ENCODE assay signal across 8 mouse cellular contexts in the genomic region with DNA sequence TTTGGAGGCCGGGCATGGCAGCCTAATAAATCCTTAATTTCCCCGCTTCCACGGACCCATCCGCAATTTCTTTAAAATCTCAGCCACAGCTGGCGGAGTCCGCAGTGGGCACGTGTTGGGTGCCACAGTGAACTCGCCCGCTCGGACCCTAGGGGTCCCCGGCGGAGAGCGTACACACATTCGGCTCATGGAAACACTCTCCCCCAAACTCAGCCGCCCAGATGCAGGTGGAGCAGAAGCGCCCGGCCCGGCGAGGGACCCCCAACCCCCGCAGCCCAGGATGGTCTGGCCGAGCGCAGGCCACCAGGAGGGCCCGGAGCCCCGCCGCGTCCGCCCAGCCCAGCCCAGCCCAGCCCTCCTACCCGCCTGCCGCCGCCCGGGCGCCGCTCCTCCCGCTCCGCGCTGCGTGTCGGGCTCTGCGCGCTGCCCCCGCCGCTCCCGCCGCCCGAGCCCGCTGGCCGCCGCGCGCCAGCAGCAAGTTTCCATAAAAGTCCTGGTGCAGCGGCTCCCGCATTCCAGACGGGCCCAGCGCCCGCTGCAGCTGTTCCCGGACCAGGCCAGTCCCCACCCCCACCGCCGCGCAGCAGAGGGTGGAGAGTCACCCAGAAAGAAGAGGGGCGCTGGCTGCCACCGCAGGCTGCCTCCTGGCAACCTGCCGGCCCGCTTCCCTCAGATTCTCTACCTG. TPM values are rescaled to one million over a fixed set of nuclear protein-coding genes. Genes with fewer than 3 reads are reported as not detected.
DNase-seq lines count a peak whose midpoint lies in the region; ATAC-seq and TF ChIP-seq lines count a peak whose summit lies in the region.

No protein-coding gene starts in this region.

- H3K36me3 ChIP-seq in intestine, embryonic 16.5 days (ENCODE audit: control insufficient read depth, insufficient read depth, low read length) = no peaks in the 10 kb centered on the region
- no peaks in the 10 kb centered on the region for H3K36me3 ChIP-seq in liver, embryonic 11.5 days (ENCODE audit: control insufficient read depth, insufficient read depth, low read length)
- H3K36me3 ChIP-seq in midbrain, postnatal 0 days (ENCODE audit: insufficient read depth, low read length) = no peaks in the 10 kb centered on the region

- H3K27ac ChIP-seq in intestine, embryonic 16.5 days (ENCODE audit: low read length) = peak overlapping the region; percentile 62
- H3K27ac ChIP-seq in liver, embryonic 11.5 days (ENCODE audit: low read depth, low read length) = no peak overlapping the region
- no peak overlapping the region for H3K27ac ChIP-seq in midbrain, postnatal 0 days (ENCODE audit: low read depth, low read length)

- 0 out of 2 replicates have a peak, but pooled peaks cover 2% of the 10 kb centered on the region for H3K27me3 ChIP-seq in intestine, embryonic 16.5 days (replicated peaks; ENCODE audit: control insufficient read depth, insufficient read depth, low read length)
- H3K27me3 ChIP-seq in liver, embryonic 11.5 days (replicated peaks; ENCODE audit: control insufficient read depth, insufficient read depth, low read length) = peaks cover 50% of the 10 kb centered on the region
- H3K27me3 ChIP-seq in midbrain, postnatal 0 days (ENCODE audit: insufficient read depth, low read length) = no peaks in the 10 kb centered on the region; the same call in 1 of the 2 replicates

- ATAC-seq in CD4-positive, CD25-positive, alpha-beta regulatory T cell, adult 4 months = no peak
- ATAC-seq in granulocyte monocyte progenitor cell, adult 5-6 weeks (replicated peaks; ENCODE audit: poor library complexity, severe bottlenecking) = peak; percentile 46
- ATAC-seq in intestine, embryonic 16.5 days = peak; percentile 85
- ATAC-seq in liver, embryonic 11.5 days (replicated peaks; ENCODE audit: low FRiP score) = peak; percentile 63
- peak; percentile 62 for ATAC-seq in midbrain, postnatal 0 days (ENCODE audit: low FRiP score)

- H3K4me3 ChIP-seq in intestine, embryonic 16.5 days (ENCODE audit: low read length) = peak overlapping the region; percentile 62
- peak overlapping the region; percentile 63 for H3K4me3 ChIP-seq in liver, embryonic 11.5 days (ENCODE audit: low read depth, low read length)
- peak overlapping the region; percentile 55 for H3K4me3 ChIP-seq in midbrain, postnatal 0 days (ENCODE audit: low read depth, low read length)

- H3K4me1 ChIP-seq in intestine, embryonic 16.5 days (ENCODE audit: control insufficient read depth, insufficient read depth, low read length) = peaks cover 7% of the 10 kb centered on the region; the same call in 1 of the 2 replicates
- H3K4me1 ChIP-seq in liver, embryonic 11.5 days (replicated peaks; ENCODE audit: control insufficient read depth, insufficient read depth, low read length) = peaks cover 20% of the 10 kb centered on the region
- peaks cover 2% of the 10 kb centered on the region; the same call in 1 of the 2 replicates for H3K4me1 ChIP-seq in midbrain, postnatal 0 days (ENCODE audit: insufficient read depth, low read length)

- no peak for TF ChIP-seq CTCF in midbrain, postnatal 0 days (IDR thresholded peaks at IDR 0.05)

- peak; percentile 6 for DNase-seq in CD4-positive, CD25-positive, alpha-beta regulatory T cell, adult 2 months (ENCODE audit: low read depth, low spot score)
- DNase-seq in embryo, embryonic 10.5 days (ENCODE audit: low spot score) = peak; percentile 77
- peak; percentile 71 for DNase-seq in liver, embryonic 11.5 days (ENCODE audit: low spot score)
- DNase-seq in midbrain, postnatal 0 days (ENCODE audit: low spot score) = peak; percentile 44
- peak; percentile 73 for DNase-seq in testis, postnatal 14 days (ENCODE audit: low spot score)

- peak overlapping the region; percentile 82 for H3K9ac ChIP-seq in intestine, embryonic 16.5 days (ENCODE audit: low read depth, low read length)
- H3K9ac ChIP-seq in liver, embryonic 11.5 days (ENCODE audit: low read depth, low read length) = peak overlapping the region; percentile 57
- peak overlapping the region; percentile 44 for H3K9ac ChIP-seq in midbrain, postnatal 0 days (replicated peaks; ENCODE audit: low read length, poor library complexity, severe bottlenecking)

- WGBS in intestine, embryonic 16.5 days = 1% methylated on average over 52 of the region's 63 CpGs
- WGBS in liver, embryonic 11.5 days = 1% methylated on average over 52 of the region's 63 CpGs
- WGBS in midbrain, postnatal 0 days = 2% methylated on average over 49 of the region's 63 CpGs

- H3K9me3 ChIP-seq in intestine, embryonic 16.5 days (ENCODE audit: control insufficient read depth, low read length) = no peaks in the 10 kb centered on the region
- H3K9me3 ChIP-seq in liver, embryonic 11.5 days (ENCODE audit: control insufficient read depth, low read length) = no peaks in the 10 kb centered on the region
- H3K9me3 ChIP-seq in midbrain, postnatal 0 days (ENCODE audit: low read length) = no peaks in the 10 kb centered on the region

- peak overlapping the region; percentile 97 for H3K4me2 ChIP-seq in intestine, embryonic 16.5 days (ENCODE audit: low read depth, low read length)
- H3K4me2 ChIP-seq in liver, embryonic 11.5 days = peak overlapping the region; percentile 96
- peak overlapping the region; percentile 100 for H3K4me2 ChIP-seq in midbrain, postnatal 0 days (ENCODE audit: low read depth, low read length, poor library complexity, severe bottlenecking)

RNA-seq across cellular contexts. Expression of a gene that starts 0.7 kb away (rescaled TPM):
- 1 to 10 TPM; 2.0 to 5.2 TPM for polyA plus RNA-seq in CD4-positive, CD25-positive, alpha-beta regulatory T cell, adult 4 months (2017; shearing (Covaris generic))
- total RNA-seq in granulocyte monocyte progenitor cell, adult 5-6 weeks (2014; fragmentation: Nextera tagmentation) = not detected in 2 replicates
- total RNA-seq in granulocyte monocyte progenitor cell, adult 5-6 weeks (2017) = not detected in 2 replicates
- 21.6 and 21.7 TPM in 2 replicates for polyA plus RNA-seq in intestine, embryonic 16.5 days (2015; fragmentation: Nextera tagmentation; extraction: Ambion mirVana)
- 3.7 and 5.5 TPM in 2 replicates for polyA plus RNA-seq in liver, embryonic 11.5 days (2014; fragmentation: Nextera tagmentation; extraction: Ambion mirVana)
- total RNA-seq in midbrain, postnatal 0 days (2014; rRNA removed) = 0.11 and 0.28 TPM in 2 replicates
- polyA plus RNA-seq in midbrain, postnatal 0 days (2015; fragmentation: Nextera tagmentation; extraction: Ambion mirVana) = 1.5 and 2.3 TPM in 2 replicates

RNA-seq across cellular contexts. Expression of a gene that starts 55.3 kb away (rescaled TPM):
- 100 to 1,000 TPM; 256 to 262 TPM for polyA plus RNA-seq in CD4-positive, CD25-positive, alpha-beta regulatory T cell, adult 4 months (2017; shearing (Covaris generic))
- total RNA-seq in granulocyte monocyte progenitor cell, adult 5-6 weeks (2014; fragmentation: Nextera tagmentation) = 173 and 191 TPM in 2 replicates
- 225 and 260 TPM in 2 replicates for total RNA-seq in granulocyte monocyte progenitor cell, adult 5-6 weeks (2017)
- 143 and 157 TPM in 2 replicates for polyA plus RNA-seq in intestine, embryonic 16.5 days (2015; fragmentation: Nextera tagmentation; extraction: Ambion mirVana)
- 234 and 253 TPM in 2 replicates for polyA plus RNA-seq in liver, embryonic 11.5 days (2014; fragmentation: Nextera tagmentation; extraction: Ambion mirVana)
- total RNA-seq in midbrain, postnatal 0 days (2014; rRNA removed) = 183 and 237 TPM in 2 replicates
- polyA plus RNA-seq in midbrain, postnatal 0 days (2015; fragmentation: Nextera tagmentation; extraction: Ambion mirVana) = 94.6 and 127 TPM in 2 replicates

RNA-seq across cellular contexts. Expression of a gene that starts 55.4 kb away (rescaled TPM):
- 1 to 10 TPM; 8.1 to 10.0 TPM for polyA plus RNA-seq in CD4-positive, CD25-positive, alpha-beta regulatory T cell, adult 4 months (2017; shearing (Covaris generic))
- total RNA-seq in granulocyte monocyte progenitor cell, adult 5-6 weeks (2014; fragmentation: Nextera tagmentation) = 17.9 and 19.5 TPM in 2 replicates
- total RNA-seq in granulocyte monocyte progenitor cell, adult 5-6 weeks (2017) = 46.1 and 46.7 TPM in 2 replicates
- polyA plus RNA-seq in intestine, embryonic 16.5 days (2015; fragmentation: Nextera tagmentation; extraction: Ambion mirVana) = 21.7 and 23.2 TPM in 2 replicates
- polyA plus RNA-seq in liver, embryonic 11.5 days (2014; fragmentation: Nextera tagmentation; extraction: Ambion mirVana) = 29.7 and 33.1 TPM in 2 replicates
- total RNA-seq in midbrain, postnatal 0 days (2014; rRNA removed) = 43.9 and 67.2 TPM in 2 replicates
- polyA plus RNA-seq in midbrain, postnatal 0 days (2015; fragmentation: Nextera tagmentation; extraction: Ambion mirVana) = 47.1 and 50.3 TPM in 2 replicates

Comparison
In these comparisons a context has a peak if more than half of its experiments do, and no peak if none do; other contexts are left out.
1. DNase-seq: peak in every context shown above with its lines; median percentile 77 in embryo, embryonic 10.5 days; 73 in testis, postnatal 14 days; 71 in liver, embryonic 11.5 days; 44 in midbrain, postnatal 0 days; 6 in CD4-positive, CD25-positive, alpha-beta regulatory T cell, adult 2 months.